Mouse (Mus musculus) midbrain, postnatal 0 days (tissue): ENCODE data around the gene Sned1. TPM values are rescaled to one million over a fixed set of nuclear protein-coding genes. Genes with fewer than 3 reads are reported as not detected.

Experiments used
- ATAC-seq: fragments of 200-750 bp; cut with Nextera tagmentation; 2 replicates; pipeline ENCODE4 v1.8.0; 2017; ENCODE audit warnings: moderate number of reproducible peaks, mild to moderate bottlenecking, moderate TSS enrichment, moderate library complexity; ENCODE audit not compliant: low FRiP score
- DNase-seq: peaks from one replicate; pipeline ENCODE4 v3.0.0-alpha.2; 2015; ENCODE audit warnings: low spot score
- H3K27ac ChIP-seq: fragments of 300-500 bp; sonication (generic); 2 replicates; pipeline ENCODE4 v1.5.1; 2014; ENCODE audit warnings: low read depth, mild to moderate bottlenecking, low read length, mixed read lengths
- H3K27me3 ChIP-seq: fragments of 300-500 bp; sonication (generic); 2 replicates; pipeline ENCODE4 v1.6.1; 2014; ENCODE audit warnings: low read length, control low read depth, mixed read lengths; ENCODE audit not compliant: insufficient read depth
- H3K36me3 ChIP-seq: fragments of 300-500 bp; sonication (generic); 2 replicates; pipeline ENCODE4 v1.6.1; 2014; ENCODE audit warnings: low read length, control low read depth, mixed read lengths; ENCODE audit not compliant: insufficient read depth
- H3K4me1 ChIP-seq: fragments of 300-500 bp; sonication (generic); 2 replicates; pipeline ENCODE4 v1.6.1; 2014; ENCODE audit warnings: mild to moderate bottlenecking, control low read depth, antibody characterized with exemption, low read length, mixed read lengths; ENCODE audit not compliant: insufficient read depth
- H3K4me2 ChIP-seq: fragments of 300-500 bp; sonication (generic); 2 replicates; pipeline ENCODE4 v1.6.1; 2014; ENCODE audit warnings: low read depth, mild to moderate bottlenecking, low read length, mixed read lengths; ENCODE audit not compliant: poor library complexity, severe bottlenecking
- H3K4me3 ChIP-seq: fragments of 300-500 bp; sonication (generic); 2 replicates; pipeline ENCODE4 v1.5.1; 2014; ENCODE audit warnings: low read depth, mild to moderate bottlenecking, low read length, moderate library complexity
- H3K9ac ChIP-seq: fragments of 300-500 bp; sonication (generic); replicated peaks from 2 replicates; pipeline ENCODE4 v1.6.1; 2014; ENCODE audit warnings: mild to moderate bottlenecking, low read length, moderate library complexity, mixed read lengths; ENCODE audit not compliant: poor library complexity, severe bottlenecking
- H3K9me3 ChIP-seq: fragments of 300-500 bp; sonication (generic); 2 replicates; pipeline ENCODE4 v1.6.1; 2016; ENCODE audit warnings: low read length, control low read depth
- CTCF ChIP-seq: IDR thresholded peaks from 2 replicates; pipeline ENCODE4 v1.5.1; 2016; ENCODE audit warnings: antibody characterized with exemption, mild to moderate bottlenecking
- WGBS: fragments of 180-500 bp; shearing (Covaris S2); extraction: QIAGEN DNeasy Blood & Tissue Kit; methylation state at CpG from one replicate; pipeline ENCODE4 v1.1.7; 2014; 5-methylcytosine and 5-hydroxymethylcytosine counted together
- polyA plus RNA-seq: library from polyadenylated mRNA; unstranded; fragments of >200 nt; fragmentation: Nextera tagmentation; extraction: Ambion mirVana; gene quantifications from 2 replicates; pipeline ENCODE4 v1.2.1, GENCODE M21; 2015
- total RNA-seq: library from RNA; depleted of rRNA; stranded (reverse); fragments of >200 nt; gene quantifications from 2 replicates; pipeline ENCODE4 v1.2.3, GENCODE M21; 2014

The Sned1 gene
- total and polyA plus RNA-seq, 2 experiments from 2014 or later, result 5.1 to 24.4 TPM

DNA sequence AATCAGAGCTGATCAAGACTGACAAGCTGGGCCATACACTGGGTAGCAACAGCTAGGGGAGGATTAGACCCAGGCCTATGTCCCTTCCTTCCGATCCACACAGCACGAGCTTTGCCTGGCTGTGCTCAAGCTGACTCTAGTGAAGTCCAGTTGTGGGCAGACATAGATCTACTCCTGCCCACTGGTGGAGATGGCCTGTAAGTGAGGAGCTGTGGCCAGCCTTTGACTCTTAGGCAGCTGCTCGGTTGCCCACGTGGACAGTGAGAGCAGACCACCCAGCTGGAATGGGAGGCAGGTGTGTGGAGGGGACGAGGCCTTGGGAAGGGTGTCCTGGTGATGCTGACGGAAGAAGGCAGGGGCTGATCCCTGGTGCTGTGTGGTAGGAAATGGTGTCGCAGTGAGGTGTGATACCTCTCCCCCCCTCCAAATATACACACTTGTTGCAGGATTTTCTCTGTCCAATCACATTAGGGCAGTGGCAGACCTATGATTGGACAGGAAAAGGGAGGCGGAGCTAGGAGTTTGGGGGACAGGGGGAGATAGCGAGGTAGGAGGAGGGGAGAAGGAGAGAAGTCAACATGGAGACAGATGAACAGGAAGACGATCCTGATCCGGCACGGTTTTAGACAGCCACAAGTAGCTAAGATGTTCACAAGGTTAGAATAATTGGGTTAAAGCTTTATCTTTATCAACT, 29.2 kb upstream of the Sned1 start:
- no peak overlapping the region for H3K9ac ChIP-seq
- no peaks in the 10 kb centered on the region for H3K27me3 ChIP-seq
- no peak overlapping the region for H3K4me3 ChIP-seq
- H3K9me3 ChIP-seq, result no peaks in the 10 kb centered on the region
- no peak overlapping the region for H3K4me2 ChIP-seq
- peak; percentile 50; the same call in 1 of the 2 replicates for ATAC-seq
- H3K36me3 ChIP-seq, result no peaks in the 10 kb centered on the region
- 59% methylated on average over 12 of the region's 12 CpGs for WGBS
- H3K4me1 ChIP-seq, result no peaks in the 10 kb centered on the region
- peak; percentile 57 for TF ChIP-seq CTCF
- no peak overlapping the region for H3K27ac ChIP-seq
- peak; percentile 25 for DNase-seq

DNA sequence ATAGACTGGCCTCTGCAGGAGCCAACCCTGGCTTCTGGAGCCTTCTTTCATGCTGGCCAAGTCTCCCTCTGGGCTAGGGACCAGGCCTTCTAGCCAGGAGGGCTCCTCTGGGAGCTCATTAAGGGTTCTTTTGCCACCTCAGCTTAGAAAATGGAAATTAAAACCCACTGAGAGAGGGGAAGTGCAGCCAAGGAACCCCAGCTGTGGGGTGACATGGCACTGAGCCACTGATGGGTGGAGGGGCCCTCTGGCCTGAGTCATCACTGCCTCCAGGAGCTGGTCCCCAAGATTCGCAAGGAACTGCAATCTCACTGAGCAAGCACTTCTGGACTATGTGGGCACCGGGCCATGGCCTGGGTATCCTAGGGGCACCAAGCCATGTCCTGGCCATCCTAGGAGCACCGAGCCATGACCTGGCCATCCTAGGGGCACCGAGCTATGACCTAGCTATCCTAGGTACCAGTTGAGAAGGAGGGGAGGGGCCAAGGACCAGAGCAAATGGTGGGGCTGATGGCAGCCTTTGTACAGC, 28.0 kb upstream of the Sned1 start:
- 91% methylated on average over 4 of the region's 4 CpGs for WGBS
- Histone ChIP-seq H3K36me3 (no peaks in the 10 kb centered on the region), H3K27ac (no peak overlapping the region), H3K27me3 (no peaks in the 10 kb centered on the region), H3K4me3 (no peak overlapping the region), H3K9me3 (no peaks in the 10 kb centered on the region), H3K9ac (no peak overlapping the region), H3K4me2 (no peak overlapping the region), H3K4me1 (no peaks in the 10 kb centered on the region)
- ATAC-seq (no peak), DNase-seq (no peak)
- no peak for TF ChIP-seq CTCF

DNA sequence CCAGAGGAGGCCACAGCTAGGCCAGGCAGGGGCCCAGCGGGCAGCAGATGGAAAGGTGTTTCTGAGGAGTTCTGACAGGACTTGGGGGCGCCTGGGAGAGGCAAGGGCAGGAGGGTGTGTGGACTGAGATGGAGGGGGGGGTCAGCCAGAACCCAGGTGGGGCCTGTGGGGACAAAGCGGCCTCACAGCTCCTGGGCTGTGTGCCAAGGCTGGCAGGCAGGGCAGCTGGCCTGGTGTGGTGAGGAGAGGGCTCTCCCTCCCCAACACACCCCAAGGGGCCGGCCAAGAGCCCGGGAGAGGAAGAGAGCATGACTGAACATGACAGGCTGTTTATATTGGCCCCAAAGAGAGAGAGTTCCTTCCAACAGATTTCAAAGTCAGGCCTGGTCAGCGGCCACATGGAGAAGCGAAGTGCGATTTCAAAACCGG, 25.4 kb upstream of the Sned1 start:
- no peaks in the 10 kb centered on the region; the same call in 1 of the 2 replicates for H3K4me1 ChIP-seq
- H3K9me3 ChIP-seq, result no peaks in the 10 kb centered on the region
- no peak for TF ChIP-seq CTCF
- H3K36me3 ChIP-seq, result no peaks in the 10 kb centered on the region
- H3K27me3 ChIP-seq, result no peaks in the 10 kb centered on the region
- H3K4me3 ChIP-seq, result no peak overlapping the region
- peak; percentile 88 for DNase-seq
- 35% methylated on average over 9 of the region's 9 CpGs for WGBS
- H3K27ac ChIP-seq, result no peak overlapping the region
- peak; percentile 61 for ATAC-seq
- H3K4me2 ChIP-seq, result no peak overlapping the region
- H3K9ac ChIP-seq, result no peak overlapping the region

DNA sequence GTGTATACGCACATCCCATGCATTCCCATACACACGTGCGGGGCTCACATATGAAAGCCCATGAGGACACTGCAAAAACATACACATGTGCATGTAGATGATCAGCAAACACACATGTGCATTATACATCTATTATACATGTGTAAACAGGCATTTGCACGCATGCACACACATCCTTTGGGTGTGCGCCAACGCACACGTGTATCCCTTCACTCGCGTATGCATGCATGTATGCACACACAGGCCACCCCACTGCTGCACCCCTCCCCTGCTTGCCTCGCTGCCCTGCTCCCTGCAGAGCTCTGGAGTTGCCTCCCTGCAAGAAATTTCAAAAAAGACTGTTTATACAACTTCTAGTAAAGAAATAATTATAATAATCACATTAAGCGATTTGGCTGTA, 24.6 kb upstream of the Sned1 start:
- no peak for DNase-seq
- no peaks in the 10 kb centered on the region; the same call in 1 of the 2 replicates for H3K4me1 ChIP-seq
- no peak overlapping the region for H3K9ac ChIP-seq
- no peaks in the 10 kb centered on the region for H3K9me3 ChIP-seq
- ATAC-seq, result no peak
- H3K4me3 ChIP-seq, result no peak overlapping the region
- no peak overlapping the region for H3K4me2 ChIP-seq
- no peaks in the 10 kb centered on the region for H3K36me3 ChIP-seq
- H3K27ac ChIP-seq, result no peak overlapping the region
- H3K27me3 ChIP-seq, result no peaks in the 10 kb centered on the region
- 77% methylated on average over 11 of the region's 11 CpGs for WGBS
- no peak for TF ChIP-seq CTCF

- H3K9me3 ChIP-seq, result no peaks in the 10 kb centered on the region
- TF ChIP-seq CTCF, result no peak
Observed at GRCm38 (mm10) chr1:93211549-93212220, 24.0 kb upstream of the Sned1 start.

GRCm38 (mm10) chr1:93212441-93212840, 23.2 kb upstream of the Sned1 start:
- Histone ChIP-seq H3K36me3 (no peaks in the 10 kb centered on the region), H3K27me3 (no peaks in the 10 kb centered on the region), H3K9me3 (no peaks in the 10 kb centered on the region), H3K4me3 (no peak overlapping the region), H3K27ac (no peak overlapping the region), H3K9ac (no peak overlapping the region), H3K4me1 (no peaks in the 10 kb centered on the region; the same call in 1 of the 2 replicates), H3K4me2 (no peak overlapping the region)
- DNase-seq (no peak), ATAC-seq (no peak)
- no peak for TF ChIP-seq CTCF
- 79% methylated on average over 7 of the region's 7 CpGs for WGBS

More at GRCm38 (mm10) chr1:93211549-93212220, 24.0 kb upstream of the Sned1 start:
- H3K4me3 ChIP-seq, result no peak overlapping the region
- H3K4me2 ChIP-seq, result no peak overlapping the region
- no peaks in the 10 kb centered on the region; the same call in 1 of the 2 replicates for H3K4me1 ChIP-seq
- no peaks in the 10 kb centered on the region for H3K27me3 ChIP-seq
- no peak overlapping the region for H3K27ac ChIP-seq
- 42% methylated on average over 10 of the region's 10 CpGs for WGBS
- DNase-seq (no peak), ATAC-seq (no peak)
- H3K36me3 ChIP-seq, result no peaks in the 10 kb centered on the region
- H3K9ac ChIP-seq, result no peak overlapping the region
